Mouse (Mus musculus) liver, embryonic 11.5 days (tissue): Measurements from ENCODE around the gene Icam1. TPM values are rescaled to one million over a fixed set of nuclear protein-coding genes. Genes with fewer than 3 reads are reported as not detected.

Experiments used
- ATAC-seq: fragments of 200-750 bp; cut with Nextera tagmentation; replicated peaks from 2 replicates; pipeline ENCODE4 v1.8.0; 2017; ENCODE audit warnings: moderate number of reproducible peaks, mild to moderate bottlenecking, moderate TSS enrichment, moderate library complexity; ENCODE audit not compliant: low FRiP score
- DNase-seq: peaks from one replicate; pipeline ENCODE4 v3.0.0-alpha.2; 2017; ENCODE audit warnings: low spot score
- H3K27ac ChIP-seq: fragments of 300-500 bp; sonication (generic); 2 replicates; pipeline ENCODE4 v1.5.1; 2014; ENCODE audit warnings: mild to moderate bottlenecking, low read depth, low read length, control low read depth
- H3K27me3 ChIP-seq: fragments of 300-500 bp; sonication (generic); replicated peaks from 2 replicates; pipeline ENCODE4 v1.6.1; 2014; ENCODE audit warnings: low read length, mixed read lengths; ENCODE audit not compliant: control insufficient read depth, insufficient read depth
- H3K36me3 ChIP-seq: fragments of 300-500 bp; sonication (generic); 2 replicates; pipeline ENCODE4 v1.6.1; 2014; ENCODE audit warnings: mild to moderate bottlenecking, low read length, moderate library complexity, mixed read lengths; ENCODE audit not compliant: control insufficient read depth, insufficient read depth
- H3K4me1 ChIP-seq: fragments of 300-500 bp; sonication (generic); replicated peaks from 2 replicates; pipeline ENCODE4 v1.6.1; 2014; ENCODE audit warnings: low read length, mixed read lengths; ENCODE audit not compliant: control insufficient read depth, insufficient read depth
- H3K4me2 ChIP-seq: fragments of 300-500 bp; sonication (generic); 2 replicates; pipeline ENCODE4 v1.6.1; 2014; ENCODE audit warnings: mild to moderate bottlenecking, control low read depth, moderate library complexity
- H3K4me3 ChIP-seq: fragments of 300-500 bp; sonication (generic); 2 replicates; pipeline ENCODE4 v1.5.1; 2014; ENCODE audit warnings: low read depth, low read length, control low read depth
- H3K9ac ChIP-seq: fragments of 300-500 bp; sonication (generic); 2 replicates; pipeline ENCODE4 v1.6.1; 2014; ENCODE audit warnings: low read depth, low read length, control low read depth
- H3K9me3 ChIP-seq: fragments of 300-500 bp; sonication (generic); 2 replicates; pipeline ENCODE4 v1.6.1; 2016; ENCODE audit warnings: low read length, inconsistent platforms, mixed read lengths; ENCODE audit not compliant: control insufficient read depth
- WGBS: fragments of 180-500 bp; shearing (Covaris S2); extraction: QIAGEN DNeasy Blood & Tissue Kit; methylation state at CpG from one replicate; pipeline ENCODE4 v1.1.7; 2014; 5-methylcytosine and 5-hydroxymethylcytosine counted together
- microRNA counts: library from miRNA; unstranded; fragments of <30 nt; microRNA quantifications from one replicate; lab custom pipeline; 2015
- microRNA-seq: library from miRNA; unstranded; fragments of <30 nt; microRNA quantifications from one replicate; pipeline ENCODE4, GENCODE M21; 2017; ENCODE audit warnings: borderline number of aligned reads
- polyA plus RNA-seq: library from polyadenylated mRNA; unstranded; fragments of >200 nt; fragmentation: Nextera tagmentation; extraction: Ambion mirVana; gene quantifications from 2 replicates; pipeline ENCODE4 v1.2.1, GENCODE M21; 2014

The Icam1 gene
- polyA plus RNA-seq, 1 experiment from 2014 or later: 12.2 TPM

- no peaks in the 10 kb centered on the region for H3K9me3 ChIP-seq
- H3K4me1 ChIP-seq: peaks cover 10% of the 10 kb centered on the region; the same call in 1 of the 2 replicates
- peak overlapping the region; percentile 70 for H3K27ac ChIP-seq
- ATAC-seq: no peak
- 93% methylated on average over 1 of the region's 1 CpGs for WGBS
- H3K9ac ChIP-seq: no peak overlapping the region
- DNase-seq: no peak
- H3K36me3 ChIP-seq: peaks cover 48% of the 10 kb centered on the region
- no peaks in the 10 kb centered on the region for H3K27me3 ChIP-seq
- H3K4me3 ChIP-seq: 0 out of 2 replicates have a peak overlapping the region, but pooled peaks have one; percentile 85
- peak overlapping the region; percentile 65 for H3K4me2 ChIP-seq
Measured at GRCm38 (mm10) chr9:21074173-21074572, 58.4 kb downstream of the Icam1 start.

GRCm38 (mm10) chr9:21075625-21076024 lies 59.8 kb downstream of the Icam1 start:
- Histone ChIP-seq H3K9me3 (no peaks in the 10 kb centered on the region), H3K27ac (no peak overlapping the region), H3K36me3 (peaks cover 58% of the 10 kb centered on the region), H3K9ac (no peak overlapping the region), H3K4me3 (no peak overlapping the region), H3K4me1 (peaks cover 10% of the 10 kb centered on the region; the same call in 1 of the 2 replicates), H3K4me2 (no peak overlapping the region), H3K27me3 (no peaks in the 10 kb centered on the region)
- ATAC-seq (no peak), DNase-seq (no peak)
- WGBS: 87% methylated on average over 3 of the region's 3 CpGs

MicroRNAs encoded within 50 kb of the gene (microRNA counts, 519-probe panel; counts per million panel counts)
- not detected for microRNA mmu-miR-1900 (lab: Ali Mortazavi, UCI)

Small RNA genes within 50 kb of the gene (microRNA-seq; reads per million reads assigned to microRNA genes)
- gene Mir1900: not detected
- not detected for gene Mir7082

Other genes starting within 250 kb of the Icam1 start
- gene Col5a3, start 200.9 kb upstream of the Icam1 start, polyA plus RNA-seq: 0.05 TPM in 2 replicates
- not detected in 2 replicates for gene Rdh8, start 197.5 kb upstream of the Icam1 start, polyA plus RNA-seq
- 7.1 and 8.8 TPM in 2 replicates for gene A230050P20Rik, start 147.3 kb upstream of the Icam1 start, polyA plus RNA-seq
- 9.4 TPM in 2 replicates for gene Angptl6, start 136.3 kb upstream of the Icam1 start, polyA plus RNA-seq
- gene Ppan, start 127.8 kb upstream of the Icam1 start, polyA plus RNA-seq: 170 and 178 TPM in 2 replicates
- gene Eif3g, start 117.4 kb upstream of the Icam1 start, polyA plus RNA-seq: 440 and 448 TPM in 2 replicates
- gene Dnmt1, start 56.1 kb upstream of the Icam1 start, polyA plus RNA-seq: 85.1 and 87.5 TPM in 2 replicates
- gene S1pr2, start 39.2 kb upstream of the Icam1 start, polyA plus RNA-seq: 15.2 and 16.8 TPM in 2 replicates
- gene Mrpl4, start 13.2 kb upstream of the Icam1 start, polyA plus RNA-seq: 138 and 145 TPM in 2 replicates
- gene Icam4, start 13.4 kb downstream of the Icam1 start, polyA plus RNA-seq: 146 and 147 TPM in 2 replicates
- 0.37 and 0.44 TPM in 2 replicates for gene Icam5, start 16.1 kb downstream of the Icam1 start, polyA plus RNA-seq
- gene Zglp1, start 51.1 kb downstream of the Icam1 start, polyA plus RNA-seq: 0.67 and 1.4 TPM in 2 replicates
- gene Gm49373, start 57.1 kb downstream of the Icam1 start, polyA plus RNA-seq: 0.53 and 1.4 TPM in 2 replicates
- gene Fdx1l, start 57.6 kb downstream of the Icam1 start, polyA plus RNA-seq: 74.9 and 75.1 TPM in 2 replicates
- 4.2 and 4.3 TPM in 2 replicates for gene Gm38431, start 76.0 kb downstream of the Icam1 start, polyA plus RNA-seq
- gene Raver1, start 76.0 kb downstream of the Icam1 start, polyA plus RNA-seq: 89.8 and 94.0 TPM in 2 replicates
- gene Tyk2, start 115.3 kb downstream of the Icam1 start, polyA plus RNA-seq: 11.5 and 13.8 TPM in 2 replicates
- 334 and 347 TPM in 2 replicates for gene Cdc37, start 134.0 kb downstream of the Icam1 start, polyA plus RNA-seq
- gene Pde4a, start 149.7 kb downstream of the Icam1 start, polyA plus RNA-seq: 5.3 and 5.4 TPM in 2 replicates
- 43.8 and 45.1 TPM in 2 replicates for gene Keap1, start 223.4 kb downstream of the Icam1 start, polyA plus RNA-seq
- gene S1pr5, start 232.5 kb downstream of the Icam1 start, polyA plus RNA-seq: not detected in 2 replicates
- 57.0 and 61.1 TPM in 2 replicates for gene Atg4d, start 249.3 kb downstream of the Icam1 start, polyA plus RNA-seq